10 mouse cellular contexts compared by ENCODE assay signal in the genomic region with DNA sequence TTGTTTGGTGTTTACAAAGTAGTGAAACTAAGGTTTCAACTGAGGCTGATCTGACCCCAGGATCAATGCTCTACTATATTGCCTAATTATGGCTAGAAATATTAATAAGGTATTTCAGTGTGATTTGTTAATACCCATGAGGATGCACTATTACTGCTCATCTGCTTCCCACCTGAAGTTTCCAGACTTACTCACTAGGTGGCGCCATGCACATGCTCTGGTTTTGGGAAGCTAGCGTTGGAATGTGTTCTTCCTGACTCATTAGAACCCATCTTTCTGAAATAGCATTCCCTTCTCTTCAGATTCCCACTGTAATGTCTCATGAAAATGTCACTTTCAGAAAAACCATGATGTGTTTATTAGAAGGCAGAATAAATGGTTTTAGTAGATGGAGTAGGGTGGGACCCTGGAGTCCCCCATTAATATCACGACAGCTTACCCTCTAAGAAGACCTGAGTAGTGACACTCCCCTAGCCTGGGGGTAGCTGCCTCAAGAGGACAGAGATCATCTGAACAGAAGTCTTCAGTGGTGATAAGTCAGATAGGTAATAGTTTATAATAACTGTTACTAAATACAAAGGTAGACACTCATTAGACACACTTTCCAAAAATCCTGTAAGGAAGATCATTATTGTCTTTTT. TPM values are rescaled to one million over a fixed set of nuclear protein-coding genes. Genes with fewer than 3 reads are reported as not detected.
A peak's percentile ranks its signal among the peaks of the same experiment; 100 is the strongest.
DNase-seq lines count a peak whose midpoint lies in the region; ATAC-seq and TF ChIP-seq lines count a peak whose summit lies in the region.
"Had no signal": no experiment of that assay in that cellular context is flagged by ENCODE, and none has a peak within 500 bp of the region (broad histone marks: within the 10 kb centered on the region; RNA-seq: fewer than 3 reads in every experiment).

No protein-coding gene starts in this region.

- H3K27ac ChIP-seq in intestine, postnatal 0 days (ENCODE audit: low read depth, low read length), result no peak overlapping the region
- no peak overlapping the region for H3K27ac ChIP-seq in midbrain, embryonic 14.5 days (replicated peaks; ENCODE audit: low read depth, low read length)
- H3K27ac ChIP-seq: embryonic facial prominence, embryonic 15.5 days; neural tube, embryonic 12.5 days had no signal

- intact Hi-C loops in left cerebral cortex, postnatal 36 days (cut with DNase I), result loop anchor here (10.0 kb wide), 2 partner anchors 390 to 550 kb away; no protein-coding TSS in a partner anchor

- H3K4me3 ChIP-seq in intestine, postnatal 0 days (ENCODE audit: low read depth, low read length), result no peak overlapping the region
- H3K4me3 ChIP-seq in midbrain, embryonic 14.5 days (replicated peaks; ENCODE audit: low read depth, low read length), result no peak overlapping the region
- H3K4me3 ChIP-seq: embryonic facial prominence, embryonic 15.5 days; neural tube, embryonic 12.5 days had no signal

- no peaks in the 10 kb centered on the region for H3K27me3 ChIP-seq in intestine, postnatal 0 days (replicated peaks; ENCODE audit: control insufficient read depth, insufficient read depth, low read length)
- no peaks in the 10 kb centered on the region for H3K27me3 ChIP-seq in midbrain, embryonic 14.5 days (ENCODE audit: control insufficient read depth, insufficient read depth, low read length)
- H3K27me3 ChIP-seq: embryonic facial prominence, embryonic 15.5 days; neural tube, embryonic 12.5 days had no signal

- peak; percentile 92 for DNase-seq in 3T3-L1 (ENCODE audit: low read depth, low spot score)
- DNase-seq in Muller cell, postnatal 12 days (ENCODE audit: inconsistent ontology term), result peak; percentile 78
- peak; percentile 75 for DNase-seq in cerebellum, adult 9-10 months
- DNase-seq in left cerebral cortex, postnatal 36 days (ENCODE audit: low spot score in 2 of 2), result peak; percentile 41 to 68
- peak; percentile 81 for DNase-seq in midbrain, embryonic 14.5 days
- DNase-seq in spleen, postnatal 36 days (ENCODE audit: low spot score in 2 of 2), result peak; percentile 28 to 57

- ATAC-seq in frontal cortex, adult (ENCODE audit: low TSS enrichment), result peak; percentile 84
- 0 out of 2 replicates have a peak, but pooled peaks have one; percentile 23 for ATAC-seq in intestine, postnatal 0 days
- no peak for ATAC-seq in midbrain, embryonic 14.5 days (ENCODE audit: low FRiP score, low TSS enrichment)

- H3K36me3 ChIP-seq in intestine, postnatal 0 days (ENCODE audit: control insufficient read depth, insufficient read depth), result peaks cover 28% of the 10 kb centered on the region
- peaks cover 55% of the 10 kb centered on the region for H3K36me3 ChIP-seq in midbrain, embryonic 14.5 days (ENCODE audit: control insufficient read depth, insufficient read depth, low read length)

- TF ChIP-seq CTCF in intestine, postnatal 0 days (IDR thresholded peaks at IDR 0.05; ENCODE audit: low read depth), result peak; percentile 97

- H3K4me1 ChIP-seq in intestine, postnatal 0 days (replicated peaks; ENCODE audit: control insufficient read depth, insufficient read depth, low read length), result no peaks in the 10 kb centered on the region
- no peaks in the 10 kb centered on the region for H3K4me1 ChIP-seq in midbrain, embryonic 14.5 days (ENCODE audit: control insufficient read depth, insufficient read depth, low read length)
- H3K4me1 ChIP-seq: neural tube, embryonic 12.5 days had no signal

- WGBS in intestine, postnatal 0 days, result 32% methylated on average over 3 of the region's 3 CpGs
- WGBS in midbrain, embryonic 14.5 days, result 33% methylated on average over 3 of the region's 3 CpGs

- H3K4me2 ChIP-seq in intestine, postnatal 0 days (replicated peaks; ENCODE audit: low read depth), result no peak overlapping the region
- no peak overlapping the region for H3K4me2 ChIP-seq in midbrain, embryonic 14.5 days (ENCODE audit: low read length)
- H3K4me2 ChIP-seq: embryonic facial prominence, embryonic 15.5 days; neural tube, embryonic 12.5 days had no signal

- H3K9ac ChIP-seq in intestine, postnatal 0 days (ENCODE audit: low read depth, low read length), result no peak overlapping the region
- no peak overlapping the region for H3K9ac ChIP-seq in midbrain, embryonic 14.5 days (replicated peaks; ENCODE audit: low read length)
- H3K9ac ChIP-seq: embryonic facial prominence, embryonic 15.5 days; neural tube, embryonic 12.5 days had no signal

- H3K9me3 ChIP-seq in intestine, postnatal 0 days (ENCODE audit: control insufficient read depth), result no peaks in the 10 kb centered on the region
- H3K9me3 ChIP-seq in midbrain, embryonic 14.5 days (ENCODE audit: control insufficient read depth, low read length), result no peaks in the 10 kb centered on the region
- H3K9me3 ChIP-seq: embryonic facial prominence, embryonic 15.5 days; neural tube, embryonic 12.5 days had no signal

RNA-seq across cellular contexts. Expression of gene 4931422A03Rik, which starts 6.8 kb away (rescaled TPM):
- 0.83 and 0.93 TPM in 2 replicates for polyA plus RNA-seq in intestine, postnatal 0 days (2015; fragmentation: Nextera tagmentation; extraction: Ambion mirVana)
- total RNA-seq in left cerebral cortex, postnatal 36 days (2021), result not detected
- 2.6 and 2.7 TPM in 2 replicates for polyA plus RNA-seq in midbrain, embryonic 14.5 days (2014; fragmentation: Nextera tagmentation; extraction: Ambion mirVana)

RNA-seq across cellular contexts. Expression of gene Fbxo3, which starts 7.4 kb away (rescaled TPM):
- 35.6 and 40.1 TPM in 2 replicates for polyA plus RNA-seq in intestine, postnatal 0 days (2015; fragmentation: Nextera tagmentation; extraction: Ambion mirVana)
- 10 to 100 TPM; 54.5 to 57.6 TPM for total RNA-seq in left cerebral cortex, postnatal 36 days (2021)
- 69.7 and 75.6 TPM in 2 replicates for polyA plus RNA-seq in midbrain, embryonic 14.5 days (2014; fragmentation: Nextera tagmentation; extraction: Ambion mirVana)

RNA-seq across cellular contexts. Expression of gene Gm10912, which starts 30.7 kb away (rescaled TPM):
- polyA plus RNA-seq in intestine, postnatal 0 days (2015; fragmentation: Nextera tagmentation; extraction: Ambion mirVana), result not detected in 2 replicates
- under 1 TPM; 0.32 to 0.95 TPM for total RNA-seq in left cerebral cortex, postnatal 36 days (2021)
- polyA plus RNA-seq in midbrain, embryonic 14.5 days (2014; fragmentation: Nextera tagmentation; extraction: Ambion mirVana), result not detected in 2 replicates
- polyA plus RNA-seq: neural tube, embryonic 12.5 days had no signal

RNA-seq across cellular contexts. Expression of gene Gm10799, which starts 33.4 kb away (rescaled TPM):
- not detected in 2 replicates for polyA plus RNA-seq in intestine, postnatal 0 days (2015; fragmentation: Nextera tagmentation; extraction: Ambion mirVana)
- not detected for total RNA-seq in left cerebral cortex, postnatal 36 days (2021)
- polyA plus RNA-seq in midbrain, embryonic 14.5 days (2014; fragmentation: Nextera tagmentation; extraction: Ambion mirVana), result not detected in 2 replicates
- polyA plus RNA-seq: embryonic facial prominence, embryonic 15.5 days; neural tube, embryonic 12.5 days had no signal

RNA-seq across cellular contexts. Expression of gene Cd59b, which starts 34.7 kb away (rescaled TPM):
- 4.3 and 6.3 TPM in 2 replicates for polyA plus RNA-seq in intestine, postnatal 0 days (2015; fragmentation: Nextera tagmentation; extraction: Ambion mirVana)
- total RNA-seq in left cerebral cortex, postnatal 36 days (2021), result 1 to 10 TPM in 1 of 2 experiments, under 1 TPM in 1; 0.42 to 1.2 TPM
- 0.75 and 1.4 TPM in 2 replicates for polyA plus RNA-seq in midbrain, embryonic 14.5 days (2014; fragmentation: Nextera tagmentation; extraction: Ambion mirVana)
